Mouse (Mus musculus) thymus, adult 2 months (tissue): ENCODE measurements around the gene Ccna2.

Experiments
- CTCF ChIP-seq: fragments of 200-500 bp; IDR thresholded peaks from 2 replicates; pipeline ENCODE4 v1.5.1; 2012; ENCODE audit warnings: mild to moderate bottlenecking, control low read depth, low read length, moderate library complexity, borderline replicate concordance; ENCODE audit not compliant: control insufficient read depth, poor library complexity, insufficient read depth; ENCODE audit errors: extremely low read depth
- POLR2A ChIP-seq: fragments of 200-500 bp; IDR thresholded peaks from 2 replicates; pipeline ENCODE4 v1.6.1; 2012; ENCODE audit warnings: mild to moderate bottlenecking, low read length, control low read depth, moderate library complexity; ENCODE audit not compliant: control insufficient read depth, poor library complexity, insufficient read depth; ENCODE audit errors: extremely low read depth

DNA sequence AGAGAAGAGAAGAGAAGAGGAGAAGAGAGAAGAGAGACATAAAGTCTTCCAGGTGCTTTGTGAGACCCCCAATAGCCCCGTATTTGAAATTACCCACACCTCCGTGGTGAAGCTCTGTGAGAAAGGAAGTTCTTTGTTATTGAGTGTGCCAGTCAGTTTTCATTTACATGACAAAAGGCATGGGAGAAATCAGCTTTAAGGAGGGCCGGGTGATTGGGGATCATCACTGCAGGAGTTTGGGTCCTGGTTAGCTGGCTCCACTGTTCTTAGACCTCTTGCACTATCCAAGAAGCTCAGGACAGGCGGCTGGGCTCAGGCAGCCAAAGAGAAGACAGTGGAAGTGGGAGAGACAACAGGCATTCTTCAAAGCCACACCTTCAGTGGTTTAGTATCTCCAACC lies 49.8 kb downstream of the Ccna2 start:
- TF ChIP-seq POLR2A (no peak), CTCF (no peak)
